Mouse (Mus musculus) retina, postnatal 7 days (tissue): ENCODE measurements around the gene Slc7a7.
A peak's percentile ranks its signal among the peaks of the same experiment; 100 is the strongest.

ENCODE experiments used
- DNase-seq: peaks from one replicate; pipeline ENCODE4 v3.0.0-alpha.2; 2012; ENCODE audit warnings: low read depth, low spot score

Gene Slc7a7

GRCm38 (mm10) chr14:54432837-54433830 is 15.6 kb upstream of the Slc7a7 start:
- DNase-seq, result no peak

GRCm38 (mm10) chr14:54432078-54432836 is 14.7 kb upstream of the Slc7a7 start:
- DNase-seq, result no peak

GRCm38 (mm10) chr14:54431334-54432077 is 13.9 kb upstream of the Slc7a7 start, which contains the start of gene Mmp14:
Gene Mmp14, plus strand, starts transcription at chr14:54431612.
- DNase-seq, result no peak

GRCm38 (mm10) chr14:54430406-54431145 is 13.0 kb upstream of the Slc7a7 start:
- no peak for DNase-seq

GRCm38 (mm10) chr14:54429332-54430093 is 11.9 kb upstream of the Slc7a7 start:
- DNase-seq, result no peak

GRCm38 (mm10) chr14:54428421-54428820 is 10.8 kb upstream of the Slc7a7 start:
- DNase-seq, result no peak

GRCm38 (mm10) chr14:54427696-54428095 is 10.1 kb upstream of the Slc7a7 start:
- no peak for DNase-seq

GRCm38 (mm10) chr14:54426689-54427398 is 9.3 kb upstream of the Slc7a7 start, which contains the start of gene Mrpl52:
Gene Mrpl52, plus strand, starts transcription at chr14:54426909.
- peak; percentile 85 for DNase-seq

- no peak for DNase-seq
Observed at GRCm38 (mm10) chr14:54426003-54426688, 8.6 kb upstream of the Slc7a7 start.

GRCm38 (mm10) chr14:54425540-54425939 is 8.0 kb upstream of the Slc7a7 start:
- no peak for DNase-seq

- no peak for DNase-seq
Observed at GRCm38 (mm10) chr14:54424634-54425033, 7.1 kb upstream of the Slc7a7 start.

- DNase-seq, result no peak
Observed at GRCm38 (mm10) chr14:54423406-54423805, 5.8 kb upstream of the Slc7a7 start.

- DNase-seq, result no peak
Observed at GRCm38 (mm10) chr14:54421014-54421413, 3.4 kb upstream of the Slc7a7 start.

- DNase-seq, result no peak
Observed at GRCm38 (mm10) chr14:54416830-54417229, 750 bp downstream of the Slc7a7 start.

- DNase-seq, result no peak
Observed at GRCm38 (mm10) chr14:54416229-54416775, 1.3 kb downstream of the Slc7a7 start.

GRCm38 (mm10) chr14:54415241-54416020 is 2.1 kb downstream of the Slc7a7 start:
- no peak for DNase-seq

GRCm38 (mm10) chr14:54413877-54414700 is 3.5 kb downstream of the Slc7a7 start:
- no peak for DNase-seq
